Mouse (Mus musculus) adrenal gland, adult (tissue): ENCODE measurements around the gene Gm20388.

ENCODE experiments used
- DNase-seq, 2 experiments: peaks; one replicate each; pipeline ENCODE4 v3.0.0; 2022 to 2023; ENCODE audit warnings: low spot score in 1 of 2; ENCODE audit not compliant: inconsistent age in 2 of 2

The Gm20388 gene

GRCm38 (mm10) chr8:122321455-122321921 lies 2410.8 kb downstream of the Gm20388 start:
- DNase-seq = no peak

- no peak for DNase-seq
Measured at GRCm38 (mm10) chr8:122322126-122322525, 2411.5 kb downstream of the Gm20388 start.

DNA sequence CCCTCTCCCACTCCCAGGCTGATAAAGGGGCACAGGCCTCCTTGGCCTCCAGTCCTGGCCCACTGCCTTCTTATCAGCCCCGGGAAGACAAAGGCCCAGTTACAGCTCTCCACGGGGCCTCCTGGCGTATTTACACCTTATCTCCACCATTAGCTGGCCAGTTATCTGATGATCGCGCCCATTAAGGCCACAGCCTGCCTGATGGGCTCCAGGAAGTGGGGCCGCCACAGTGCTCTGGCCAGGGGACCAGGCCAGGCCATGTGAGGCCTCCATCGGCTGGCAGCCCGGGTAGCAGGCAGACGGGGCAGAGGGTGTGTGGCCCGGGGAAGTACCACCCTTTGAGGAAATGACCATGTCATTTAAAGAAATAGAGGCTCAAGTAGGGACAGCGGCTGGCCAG lies 2412.2 kb downstream of the Gm20388 start:
- peak; percentile 40 to 56 for DNase-seq

- DNase-seq = peak in 1 of 2 experiments; percentile 27
Measured at GRCm38 (mm10) chr8:122323951-122324402, 2413.3 kb downstream of the Gm20388 start.

DNA sequence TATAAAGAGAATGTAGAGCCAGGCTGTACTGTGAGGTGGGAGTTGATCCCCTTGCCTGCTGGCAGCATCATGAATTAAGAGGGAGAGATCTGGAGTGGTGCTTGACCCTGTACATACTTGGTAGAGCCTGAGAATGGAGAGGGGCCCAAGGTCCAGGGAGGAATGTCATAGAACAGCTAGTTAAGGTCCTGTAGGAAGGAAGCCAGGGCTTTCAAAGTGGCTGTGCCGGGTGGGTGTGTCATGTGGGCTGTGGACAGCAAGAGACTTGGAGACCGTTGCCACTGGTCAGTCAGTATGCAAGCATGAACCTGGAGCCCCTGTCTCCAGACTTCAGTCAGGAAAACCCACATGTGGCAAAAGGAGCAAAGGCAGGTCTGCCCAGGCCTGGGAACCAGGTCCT lies 2414.6 kb downstream of the Gm20388 start:
- DNase-seq = no peak

DNA sequence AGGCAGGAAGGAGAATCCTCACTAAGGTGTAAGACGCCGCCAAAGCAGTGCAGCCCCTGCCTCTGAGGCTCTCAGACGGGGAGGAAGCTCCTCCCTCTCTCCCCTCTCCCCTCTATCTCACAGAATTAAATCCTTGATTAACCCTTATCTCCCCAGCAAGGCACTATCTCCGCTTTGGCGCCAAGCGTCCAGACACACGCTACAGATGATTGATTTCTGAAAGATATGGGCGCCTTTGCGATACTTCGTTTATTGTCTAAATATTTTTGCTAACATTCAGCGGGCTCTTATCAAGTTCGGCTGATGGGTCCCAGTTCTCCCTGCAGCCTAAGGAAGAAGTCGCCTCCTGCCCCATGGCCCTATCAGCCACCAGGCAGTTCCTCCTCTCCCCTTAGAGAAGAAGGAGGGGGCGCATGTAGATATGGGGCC lies 2415.5 kb downstream of the Gm20388 start:
- DNase-seq = no peak

- no peak for DNase-seq
Measured at GRCm38 (mm10) chr8:122329072-122329471, 2418.4 kb downstream of the Gm20388 start.

DNA sequence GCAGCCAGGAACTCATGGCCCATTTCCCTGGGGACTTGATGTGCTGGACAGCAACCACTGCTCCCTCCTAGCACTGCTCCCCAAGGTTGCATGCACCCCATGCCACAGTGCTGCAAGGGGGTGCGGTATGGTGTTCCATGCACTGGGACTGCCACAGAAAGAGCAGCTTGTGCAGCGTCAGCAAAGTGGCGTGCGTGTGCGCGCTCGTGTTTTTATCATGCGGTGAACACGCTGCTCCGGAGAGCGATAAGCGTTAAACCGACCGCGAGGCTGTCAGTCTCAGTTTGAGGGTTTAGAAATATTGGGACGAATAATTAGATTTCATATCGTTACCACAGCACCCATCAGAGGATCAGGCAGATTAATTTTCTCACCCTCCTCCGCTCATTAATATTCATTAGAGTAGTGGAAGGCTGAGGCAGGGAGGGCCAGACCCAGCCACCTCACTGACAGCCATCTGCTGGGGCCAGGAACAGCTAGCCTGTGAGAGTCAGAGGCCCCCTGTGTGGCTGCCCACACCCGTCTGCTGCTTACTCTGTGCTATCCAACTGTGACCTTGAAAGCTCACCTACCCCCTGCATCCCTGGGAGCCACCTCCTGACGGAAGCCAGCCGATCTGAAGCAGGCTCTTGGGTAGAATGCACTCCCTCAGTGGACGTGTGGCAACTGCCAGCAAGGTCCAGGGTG lies 2419.1 kb downstream of the Gm20388 start:
- DNase-seq = no peak

GRCm38 (mm10) chr8:122330446-122331133 lies 2419.9 kb downstream of the Gm20388 start:
- DNase-seq = no peak

- DNase-seq = peak; percentile 56 to 68
Measured at GRCm38 (mm10) chr8:122331134-122331523, 2420.5 kb downstream of the Gm20388 start.

DNA sequence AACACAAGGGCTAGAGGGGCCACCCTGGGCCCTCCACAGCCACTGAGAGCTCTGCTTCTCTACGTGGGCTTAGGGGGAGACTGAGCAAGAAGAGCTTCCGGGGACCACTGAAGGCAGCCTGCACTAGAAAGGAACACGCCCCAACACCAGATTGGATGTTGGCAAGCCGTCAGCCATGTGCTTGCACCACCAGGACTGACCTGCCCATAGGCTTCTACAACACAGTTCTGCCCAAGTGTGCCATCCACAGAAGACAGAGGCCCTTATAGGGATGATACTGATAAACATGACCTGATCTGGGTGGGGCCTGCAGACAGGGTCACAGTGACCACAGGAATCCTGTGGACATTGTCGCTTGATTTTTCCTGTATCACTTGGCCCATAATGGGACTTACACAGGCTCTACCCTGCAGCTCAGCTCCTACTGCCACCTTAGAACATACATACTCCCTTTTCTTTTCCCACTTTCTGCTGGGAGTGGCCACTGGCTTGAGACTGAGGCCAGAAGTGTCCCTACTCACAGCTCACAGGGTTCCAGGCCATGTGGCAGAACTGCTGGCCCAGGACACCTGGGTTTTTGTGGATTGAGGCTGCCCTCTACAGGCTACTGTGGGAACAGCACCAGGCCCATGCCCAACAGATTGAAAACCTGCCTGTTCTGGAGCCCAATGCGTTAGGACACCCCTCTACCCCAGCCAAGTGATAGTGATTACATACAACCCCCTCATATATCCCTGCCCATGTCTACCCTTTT lies 2422.3 kb downstream of the Gm20388 start:
- DNase-seq = peak; percentile 86 to 95

DNA sequence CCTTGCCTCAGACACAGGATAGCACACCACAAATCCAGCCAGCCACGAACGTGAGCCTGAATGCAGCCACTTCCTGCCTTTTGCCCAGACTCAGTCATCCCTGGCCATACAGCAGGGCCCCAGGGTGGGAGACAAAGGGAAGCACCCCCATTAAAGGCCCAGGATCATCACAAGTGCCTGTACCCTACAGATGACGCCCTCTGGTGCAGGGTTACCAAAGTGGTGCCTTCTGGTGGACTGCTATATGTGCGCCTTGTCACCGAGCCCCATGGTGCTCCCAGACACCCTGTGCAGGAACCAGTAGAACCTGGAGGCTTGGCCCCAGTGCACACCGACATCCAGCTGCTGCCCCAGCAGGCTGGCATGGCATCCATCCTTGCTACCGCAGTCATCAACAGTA lies 2422.9 kb downstream of the Gm20388 start:
- DNase-seq = no peak

DNA sequence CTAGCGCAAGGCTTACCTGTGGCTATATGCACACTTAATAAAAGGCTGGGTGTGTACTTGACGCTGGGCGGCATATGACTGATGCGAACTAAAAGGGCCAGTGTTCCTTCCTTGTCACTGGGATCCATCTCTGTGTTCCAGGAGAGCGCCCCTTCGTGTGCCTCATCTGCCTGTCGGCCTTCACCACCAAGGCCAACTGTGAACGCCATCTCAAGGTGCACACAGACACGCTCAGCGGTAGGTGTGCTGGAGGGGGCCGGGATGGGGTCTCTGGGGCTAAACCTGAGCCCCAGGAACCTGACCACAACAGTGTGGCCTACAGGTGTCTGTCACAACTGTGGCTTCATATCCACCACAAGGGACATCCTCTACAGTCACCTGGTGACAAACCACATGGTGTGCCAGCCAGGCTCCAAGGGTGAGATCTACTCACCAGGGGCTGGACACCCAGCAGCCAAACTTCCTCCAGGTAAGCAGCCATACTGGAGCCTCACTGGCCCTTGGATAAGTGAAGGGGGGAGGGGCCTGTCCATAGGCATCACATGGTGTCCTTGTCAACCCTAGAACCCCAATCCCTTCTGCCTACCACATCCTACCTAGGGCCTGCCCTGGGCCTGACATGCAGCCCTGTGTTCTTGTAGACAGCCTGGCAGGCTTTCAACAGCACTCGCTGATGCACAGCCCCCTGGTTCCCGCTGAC lies 2424.3 kb downstream of the Gm20388 start:
- no peak for DNase-seq

DNA sequence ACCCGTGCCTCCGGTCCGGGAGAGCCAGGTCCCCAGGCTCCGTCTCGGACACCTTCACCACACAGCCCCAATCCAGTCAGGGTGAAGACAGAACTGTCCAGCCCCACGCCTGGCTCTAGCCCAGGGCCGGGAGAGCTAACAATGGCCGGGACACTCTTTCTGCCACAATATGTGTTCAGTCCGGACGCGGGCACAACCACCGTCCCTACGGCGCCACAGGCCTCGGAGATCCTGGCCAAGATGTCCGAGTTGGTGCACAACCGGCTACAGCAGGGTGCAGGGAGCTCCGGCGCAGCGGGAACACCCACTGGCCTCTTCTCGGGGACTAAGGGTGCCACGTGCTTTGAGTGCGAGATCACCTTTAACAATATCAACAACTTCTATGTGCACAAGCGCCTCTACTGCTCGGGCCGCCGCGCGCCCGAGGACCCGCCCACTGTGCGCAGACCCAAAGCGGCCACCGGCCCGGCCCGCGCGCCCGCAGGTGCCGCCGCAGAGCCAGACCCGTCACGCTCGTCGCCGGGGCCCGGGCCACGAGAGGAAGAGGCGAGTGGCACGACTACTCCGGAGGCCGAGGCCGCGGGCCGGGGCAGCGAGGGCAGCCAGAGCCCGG lies 2425.1 kb downstream of the Gm20388 start:
- DNase-seq = peak in 1 of 2 experiments; percentile 23

DNA sequence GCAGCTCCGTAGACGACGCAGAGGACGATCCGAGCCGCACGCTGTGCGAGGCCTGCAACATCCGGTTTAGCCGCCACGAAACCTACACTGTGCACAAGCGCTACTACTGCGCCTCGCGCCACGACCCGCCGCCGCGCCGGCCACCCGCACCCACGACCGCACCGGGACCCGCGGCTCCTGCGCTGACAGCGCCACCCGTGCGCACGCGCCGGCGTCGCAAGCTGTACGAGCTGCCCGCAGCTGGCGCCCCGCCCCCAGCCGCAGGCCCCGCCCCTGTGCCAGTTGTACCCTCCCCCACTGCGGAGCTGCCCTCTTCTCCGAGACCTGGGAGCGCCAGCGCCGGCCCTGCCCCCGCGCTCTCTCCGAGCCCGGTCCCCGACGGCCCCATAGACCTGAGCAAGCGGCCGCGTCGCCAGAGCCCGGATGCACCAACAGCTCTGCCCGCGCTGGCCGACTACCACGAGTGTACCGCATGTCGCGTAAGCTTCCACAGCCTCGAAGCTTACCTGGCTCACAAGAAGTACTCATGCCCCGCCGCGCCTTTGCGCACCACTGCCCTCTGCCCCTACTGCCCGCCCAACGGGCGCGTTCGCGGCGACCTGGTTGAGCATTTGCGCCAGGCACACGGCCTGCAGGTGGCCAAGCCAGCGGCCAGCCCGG lies 2425.7 kb downstream of the Gm20388 start:
- DNase-seq = peak; percentile 62 to 77

DNA sequence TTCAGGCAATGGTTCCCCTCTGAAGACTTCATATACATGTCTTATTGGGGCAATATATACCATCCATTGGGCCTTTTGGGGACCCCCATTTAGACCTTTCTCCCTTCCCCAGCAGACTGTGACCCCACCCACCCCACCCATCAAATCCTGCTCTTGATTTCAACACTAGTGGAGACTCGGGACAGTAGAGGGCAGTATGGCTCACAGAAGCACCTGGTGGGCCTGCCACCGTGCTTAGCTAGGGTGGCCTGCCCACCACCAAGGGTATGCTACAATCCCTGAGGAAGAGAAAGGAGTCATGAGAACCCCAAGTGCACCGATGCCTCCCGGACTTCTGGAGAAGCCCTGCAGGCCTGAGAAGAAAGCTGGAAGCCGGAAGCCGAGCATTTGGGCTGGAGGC lies 2428.2 kb downstream of the Gm20388 start:
- no peak for DNase-seq

GRCm38 (mm10) chr8:122340761-122341160 lies 2430.1 kb downstream of the Gm20388 start:
- no peak for DNase-seq

DNA sequence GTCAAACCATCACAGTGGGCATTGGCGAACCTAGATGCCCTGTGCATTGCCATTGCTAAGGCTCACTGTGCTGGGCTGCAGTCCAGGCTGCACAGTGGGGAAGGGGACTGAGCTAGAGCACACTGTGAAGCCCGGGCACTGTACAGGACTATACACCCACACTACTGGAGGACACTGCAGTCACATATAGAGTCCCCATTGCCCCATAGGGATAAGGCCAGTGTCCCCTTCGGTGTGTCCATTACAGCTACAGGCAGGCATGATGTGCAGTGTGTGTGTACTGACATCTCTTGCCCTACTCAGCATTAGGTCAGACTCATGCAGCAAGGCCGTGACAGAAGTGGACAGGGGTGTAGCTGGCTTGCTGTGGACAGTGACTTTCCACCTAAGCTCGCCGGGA lies 2431.1 kb downstream of the Gm20388 start:
- DNase-seq = no peak

DNA sequence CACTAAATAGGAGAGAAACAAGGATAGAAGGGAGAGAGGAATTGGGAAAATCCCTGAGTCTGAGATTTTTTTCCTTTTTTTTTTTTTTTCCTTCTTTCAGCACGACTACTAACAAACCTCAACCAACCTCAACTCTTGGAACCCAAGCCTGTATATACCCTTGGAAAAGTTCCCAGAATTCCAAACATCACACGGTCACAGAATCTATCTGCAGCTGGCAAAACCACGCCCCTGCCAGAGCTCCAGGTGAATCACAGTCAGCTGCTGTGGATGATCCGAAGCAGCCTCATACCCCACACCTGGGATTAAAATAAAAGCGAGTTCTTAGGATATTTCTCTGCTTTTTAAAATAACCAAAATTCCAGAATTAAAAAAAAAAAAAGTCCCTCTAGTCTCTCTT lies 2431.7 kb downstream of the Gm20388 start:
- DNase-seq = no peak

- DNase-seq = peak in 1 of 2 experiments; percentile 49
Measured at GRCm38 (mm10) chr8:122342806-122343209, 2432.2 kb downstream of the Gm20388 start.
